Mouse (Mus musculus) ovary, postnatal 36 days (tissue): Measurements from ENCODE around the gene Srprb.

Source experiments
- DNase-seq: peaks from one replicate; pipeline ENCODE4 v3.0.0; 2022; ENCODE audit warnings: low spot score, mixed read lengths

Gene Srprb

GRCm38 (mm10) chr9:103201561-103202260 is at the start of gene Srprb:
Gene Srprb (minus strand): TSS chr9:103202137.
- DNase-seq, result peak; percentile 90

GRCm38 (mm10) chr9:103248618-103249017 is 46.7 kb upstream of the Srprb start:
- no peak for DNase-seq

GRCm38 (mm10) chr9:103246526-103247168 is 44.7 kb upstream of the Srprb start:
- DNase-seq, result no peak

- DNase-seq, result no peak
These were observed 41.7 kb upstream of the Srprb start for GRCm38 (mm10) chr9:103243640-103244039.

- DNase-seq, result no peak
These were observed 39.3 kb upstream of the Srprb start for GRCm38 (mm10) chr9:103241206-103241605.

GRCm38 (mm10) chr9:103239471-103239870 is 37.5 kb upstream of the Srprb start:
- no peak for DNase-seq

- no peak for DNase-seq
These were observed 32.7 kb upstream of the Srprb start for GRCm38 (mm10) chr9:103234565-103235165.

- no peak for DNase-seq
These were observed 32.1 kb upstream of the Srprb start for GRCm38 (mm10) chr9:103234059-103234458.

GRCm38 (mm10) chr9:103233006-103233395 is 31.1 kb upstream of the Srprb start:
- DNase-seq, result no peak

GRCm38 (mm10) chr9:103232232-103233005 is 30.5 kb upstream of the Srprb start:
- DNase-seq, result no peak

- DNase-seq, result peak; percentile 46
These were observed 28.4 kb upstream of the Srprb start, which contains the start of the genes Gm20425 and Trf for GRCm38 (mm10) chr9:103230151-103230951. Gene Gm20425 (minus strand): TSS chr9:103230307. Gene Trf (minus strand): TSS chr9:103230444.

- no peak for DNase-seq
These were observed 27.3 kb upstream of the Srprb start for GRCm38 (mm10) chr9:103229037-103229867.

- no peak for DNase-seq
These were observed 26.6 kb upstream of the Srprb start for GRCm38 (mm10) chr9:103228370-103229003.

GRCm38 (mm10) chr9:103227760-103228159 is 25.8 kb upstream of the Srprb start:
- DNase-seq, result no peak

- DNase-seq, result peak; percentile 46
These were observed 24.9 kb upstream of the Srprb start for GRCm38 (mm10) chr9:103226806-103227205.

GRCm38 (mm10) chr9:103225464-103225863 is 23.5 kb upstream of the Srprb start:
- no peak for DNase-seq

GRCm38 (mm10) chr9:103224721-103225120 is 22.8 kb upstream of the Srprb start:
- no peak for DNase-seq

- no peak for DNase-seq
These were observed 12.3 kb upstream of the Srprb start for GRCm38 (mm10) chr9:103214281-103214680.

- no peak for DNase-seq
These were observed 11.7 kb upstream of the Srprb start for GRCm38 (mm10) chr9:103213631-103214030.
